Mouse (Mus musculus) heart, adult 2 months (tissue): ENCODE results near the gene Maml2. TPM values are rescaled to one million over a fixed set of nuclear protein-coding genes. Genes with fewer than 3 reads are reported as not detected.

Experiments
- DNase-seq, 2 experiments: peaks; one replicate each; pipeline ENCODE4 v3.0.0; 2021
- H3K27ac ChIP-seq: fragments of 200-600 bp; 2 replicates; pipeline ENCODE4 v1.8.1; 2022
- H3K27me3 ChIP-seq: fragments of 200-500 bp; 2 replicates; pipeline ENCODE4 v1.6.1; 2012; ENCODE audit warnings: mild to moderate bottlenecking, low read length, inconsistent platforms, mixed read lengths; ENCODE audit not compliant: control insufficient read depth, insufficient read depth
- H3K36me3 ChIP-seq: fragments of 200-500 bp; 2 replicates; pipeline ENCODE4 v1.6.1; 2012; ENCODE audit warnings: low read length, inconsistent platforms; ENCODE audit not compliant: control insufficient read depth, insufficient read depth
- H3K4me1 ChIP-seq: fragments of 200-500 bp; 2 replicates; pipeline ENCODE4 v1.6.1; 2011; ENCODE audit warnings: low read length; ENCODE audit not compliant: control insufficient read depth, insufficient read depth
- H3K4me3 ChIP-seq: fragments of 200-600 bp; 2 replicates; pipeline ENCODE4 v1.8.1; 2022
- H3K79me2 ChIP-seq: fragments of 200-500 bp; replicated peaks from 2 replicates; pipeline ENCODE4 v1.6.1; 2012; ENCODE audit warnings: mild to moderate bottlenecking, inconsistent platforms, low read length, moderate library complexity, mixed read lengths; ENCODE audit not compliant: control insufficient read depth, insufficient read depth
- H3K9ac ChIP-seq: fragments of 200-500 bp; 2 replicates; pipeline ENCODE4 v1.6.1; 2012; ENCODE audit warnings: low read depth, mild to moderate bottlenecking, control low read depth, inconsistent platforms, low read length, mixed read lengths
- CTCF ChIP-seq: fragments of 200-600 bp; IDR thresholded peaks from 2 replicates; pipeline ENCODE4 v1.8.1; 2022; ENCODE audit warnings: antibody characterized with exemption, mild to moderate bottlenecking, moderate library complexity
- EP300 ChIP-seq: fragments of 200-500 bp; IDR thresholded peaks from 2 replicates; pipeline ENCODE4 v1.6.1; 2011; ENCODE audit warnings: low read depth, low read length, control low read depth; ENCODE audit not compliant: insufficient read depth
- POLR2A ChIP-seq: fragments of 200-500 bp; IDR thresholded peaks from 2 replicates; pipeline ENCODE4 v1.6.1; 2011; ENCODE audit warnings: mild to moderate bottlenecking, low read depth, low read length, control low read depth; ENCODE audit not compliant: insufficient read depth
- WGBS: fragments of 180-500 bp; shearing (Covaris S2); methylation state at CpG from one replicate; pipeline ENCODE4 v1.1.7; 2018; 5-methylcytosine and 5-hydroxymethylcytosine counted together
- intact Hi-C: fragments of 180-260 bp; cut with DNase I; formaldehyde crosslinking; loops from one replicate; pipeline ENCODE4 v1.15.1; 2025
- polyA plus RNA-seq: library from polyadenylated mRNA; depleted of rRNA; stranded (reverse); fragments of >200 nt; gene quantifications from 2 replicates; pipeline ENCODE4 v1.2.3, GENCODE M21; 2012
- total RNA-seq, 2 experiments: library from RNA; stranded (reverse); gene quantifications; 2 replicates each; pipeline ENCODE4 v1.2.3; 2021

Maml2 gene
- total and polyA plus RNA-seq, 3 experiments = 4.8 to 6.5 (median 5.7) TPM

- DNase-seq = no peak
- H3K9ac ChIP-seq = no peak overlapping the region
- no peaks in the 10 kb centered on the region for H3K27me3 ChIP-seq
- TF ChIP-seq CTCF (no peak), EP300 (no peak), POLR2A (no peak)
- intact Hi-C loops = no loop called here
- peaks cover 5% of the 10 kb centered on the region for H3K4me1 ChIP-seq
- no peak overlapping the region for H3K27ac ChIP-seq
- H3K36me3 ChIP-seq = peaks cover 7% of the 10 kb centered on the region
- H3K79me2 ChIP-seq = no peaks in the 10 kb centered on the region
- H3K4me3 ChIP-seq = no peak overlapping the region
- 62% methylated on average over 9 of the region's 9 CpGs for whole genome bisulfite sequencing
Measured at GRCm38 (mm10) chr9:13688997-13689396, 391.2 kb downstream of the Maml2 start.

- DNase-seq = no peak
- Histone ChIP-seq H3K4me1 (peaks cover 10% of the 10 kb centered on the region), H3K27me3 (no peaks in the 10 kb centered on the region), H3K79me2 (no peaks in the 10 kb centered on the region), H3K27ac (no peak overlapping the region), H3K36me3 (peaks cover 15% of the 10 kb centered on the region), H3K4me3 (no peak overlapping the region), H3K9ac (no peak overlapping the region)
- WGBS = 47% methylated on average over 8 of the region's 8 CpGs
- intact Hi-C loops = no loop called here
- TF ChIP-seq POLR2A = no peak
- TF ChIP-seq CTCF = no peak
- TF ChIP-seq EP300 = no peak
Measured at GRCm38 (mm10) chr9:13690321-13690720, 392.6 kb downstream of the Maml2 start.

GRCm38 (mm10) chr9:13693693-13694284 is 396.0 kb downstream of the Maml2 start:
- Histone ChIP-seq H3K36me3 (peaks cover 17% of the 10 kb centered on the region), H3K4me1 (peaks cover 15% of the 10 kb centered on the region), H3K27ac (peak overlapping the region; percentile 43; the same call in 1 of the 2 replicates), H3K4me3 (no peak overlapping the region), H3K79me2 (no peaks in the 10 kb centered on the region), H3K9ac (no peak overlapping the region), H3K27me3 (no peaks in the 10 kb centered on the region)
- TF ChIP-seq EP300 (no peak), POLR2A (no peak), CTCF (no peak)
- intact Hi-C loops = no loop called here
- WGBS = 56% methylated on average over 3 of the region's 3 CpGs
- DNase-seq = no peak

- Histone ChIP-seq H3K9ac (no peak overlapping the region), H3K4me1 (peaks cover 15% of the 10 kb centered on the region), H3K79me2 (no peaks in the 10 kb centered on the region), H3K36me3 (peaks cover 17% of the 10 kb centered on the region), H3K4me3 (no peak overlapping the region), H3K27me3 (no peaks in the 10 kb centered on the region), H3K27ac (peak overlapping the region; percentile 24)
- intact Hi-C loops = no loop called here
- peak; percentile 30 to 43 for DNase-seq
- TF ChIP-seq POLR2A (no peak), EP300 (no peak), CTCF (no peak)
- 13% methylated on average over 5 of the region's 5 CpGs for WGBS
Measured at GRCm38 (mm10) chr9:13694293-13694692, 396.5 kb downstream of the Maml2 start.

GRCm38 (mm10) chr9:13697041-13697811 is 399.5 kb downstream of the Maml2 start:
- peak in 1 of 2 experiments; percentile 7 for DNase-seq
- no peak overlapping the region for H3K9ac ChIP-seq
- intact Hi-C loops = no loop called here
- no peak overlapping the region for H3K4me3 ChIP-seq
- TF ChIP-seq EP300 (no peak), POLR2A (no peak), CTCF (no peak)
- H3K27ac ChIP-seq = no peak overlapping the region
- no peaks in the 10 kb centered on the region for H3K27me3 ChIP-seq
- WGBS = 75% methylated on average over 4 of the region's 4 CpGs
- H3K36me3 ChIP-seq = peaks cover 13% of the 10 kb centered on the region
- H3K4me1 ChIP-seq = peaks cover 14% of the 10 kb centered on the region
- H3K79me2 ChIP-seq = no peaks in the 10 kb centered on the region

- H3K4me1 ChIP-seq = peaks cover 14% of the 10 kb centered on the region
- WGBS = 99% methylated on average over 4 of the region's 4 CpGs
- H3K4me3 ChIP-seq = no peak overlapping the region
- H3K9ac ChIP-seq = no peak overlapping the region
- H3K27ac ChIP-seq = no peak overlapping the region
- TF ChIP-seq POLR2A = no peak
- TF ChIP-seq EP300 = no peak
- no peak for TF ChIP-seq CTCF
- H3K27me3 ChIP-seq = no peaks in the 10 kb centered on the region
- intact Hi-C loops = no loop called here
- DNase-seq = no peak
- H3K79me2 ChIP-seq = no peaks in the 10 kb centered on the region
- H3K36me3 ChIP-seq = peaks cover 16% of the 10 kb centered on the region
Measured at GRCm38 (mm10) chr9:13697869-13698268, 400.1 kb downstream of the Maml2 start.
